Mouse (Mus musculus) liver, embryonic 14.5 days (tissue): ENCODE measurements at regions not wholly inside any gene's neighbourhood (a gene's known extent, or its start where the extent isn't known, plus 50 kb on each side); places are given as distances from the start of the nearest gene placed in this dataset.

ENCODE experiments used
- CTCF ChIP-seq: IDR thresholded peaks from 2 replicates; pipeline ENCODE4 v1.5.1; 2016; ENCODE audit warnings: antibody characterized with exemption, low read depth, control low read depth
- EP300 ChIP-seq: IDR thresholded peaks from 2 replicates; pipeline ENCODE4 v1.6.1; 2016; ENCODE audit warnings: antibody characterized with exemption, low read depth

GRCm38 (mm10) chr8:30677423-30677822, 2751.1 kb upstream of the 5930422O12Rik start:
- no peak for TF ChIP-seq CTCF
- TF ChIP-seq EP300 = no peak
